Mouse (Mus musculus): ENCODE data around the gene Zfp523. TPM values are rescaled to one million over a fixed set of nuclear protein-coding genes. Genes with fewer than 3 reads are reported as not detected.
A peak's percentile ranks its signal among the peaks of the same experiment; 100 is the strongest.

Zfp523 gene
- 26.8 and 27.1 TPM in 2 replicates for polyA plus RNA-seq (2016; fragmentation: Nextera tagmentation; extraction: Ambion mirVana)

GRCm38 (mm10) chr17:28176775-28177539 lies at the start of gene Zfp523:
Zfp523 (plus strand) TSS chr17:28177129.
- Histone ChIP-seq H3K4me1 (replicated peaks) (peaks cover 72% of the 10 kb centered on the region), H3K9ac (peak within 1 kb of the TSS; percentile 88)

GRCm38 (mm10) chr17:28129796-28130195 lies 47.1 kb upstream of the Zfp523 start:
- H3K9me3 ChIP-seq (replicated peaks), result no peaks in the 10 kb centered on the region
- no peak overlapping the region for H3K27ac ChIP-seq (ENCODE audit: poor library complexity, severe bottlenecking)
- no peak overlapping the region for H3K4me2 ChIP-seq
- no peak overlapping the region for H3K9ac ChIP-seq
- peaks cover 16% of the 10 kb centered on the region for H3K27me3 ChIP-seq (replicated peaks)
- ATAC-seq (ENCODE audit: insufficient number of reproducible peaks, low FRiP score), result no peak
- WGBS, result 82% methylated on average over 5 of the region's 5 CpGs
- H3K4me3 ChIP-seq, result no peak overlapping the region
- no peaks in the 10 kb centered on the region for H3K36me3 ChIP-seq
- no peaks in the 10 kb centered on the region for H3K4me1 ChIP-seq (replicated peaks)

More at GRCm38 (mm10) chr17:28176775-28177539, at the start of gene Zfp523:
- Histone ChIP-seq H3K27me3 (replicated peaks) (no peaks in the 10 kb centered on the region), H3K27ac (ENCODE audit: poor library complexity, severe bottlenecking) (peak within 1 kb of the TSS; percentile 74), H3K4me2 (peak within 1 kb of the TSS; percentile 92), H3K4me3 (peak within 1 kb of the TSS; percentile 70), H3K36me3 (no peaks in the 10 kb centered on the region), H3K9me3 (replicated peaks) (no peaks in the 10 kb centered on the region)
- ATAC-seq (ENCODE audit: insufficient number of reproducible peaks, low FRiP score), result peak; percentile 83
- WGBS, result under 1% methylated on average over 82 of the region's 82 CpGs

DNA sequence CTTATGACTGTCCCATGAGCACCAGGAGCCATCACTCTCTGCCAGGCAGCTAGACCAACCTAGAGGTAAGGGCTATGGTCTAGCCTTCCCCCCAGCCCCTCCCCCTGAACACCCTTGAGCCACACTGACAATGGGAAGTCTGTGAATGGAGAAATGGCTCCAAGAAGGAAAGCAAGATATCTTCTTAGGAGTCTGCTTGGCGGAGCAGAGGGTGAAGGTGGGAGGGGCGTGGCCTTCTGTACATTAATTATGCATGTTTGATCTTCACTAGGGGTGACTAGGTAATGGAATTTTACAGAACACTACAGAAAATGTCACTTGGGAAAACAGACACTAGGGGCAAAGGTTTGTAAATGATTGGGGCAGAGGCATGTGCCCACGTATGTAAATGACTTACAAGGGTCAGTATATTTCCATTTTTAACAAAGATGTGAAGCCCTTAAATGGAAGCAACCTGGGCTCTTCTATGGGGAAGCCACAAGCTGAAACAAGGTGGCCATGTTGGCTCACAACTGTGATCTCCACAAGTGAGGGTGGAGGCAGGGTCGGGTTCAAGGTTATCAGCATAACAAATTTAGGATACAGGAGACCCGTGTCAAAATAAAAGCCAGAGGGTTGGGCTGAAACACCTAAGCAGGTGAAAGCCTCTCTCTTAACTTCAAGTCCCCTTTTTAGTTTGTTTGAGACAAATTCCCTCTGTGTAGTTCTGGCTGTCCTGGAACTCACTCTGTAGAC lies 46.4 kb upstream of the Zfp523 start:
- H3K27me3 ChIP-seq (replicated peaks), result peaks cover 19% of the 10 kb centered on the region
- WGBS, result 60% methylated on average over 5 of the region's 5 CpGs

GRCm38 (mm10) chr17:28131156-28131555 lies 45.8 kb upstream of the Zfp523 start:
- Histone ChIP-seq H3K27ac (ENCODE audit: poor library complexity, severe bottlenecking) (no peak overlapping the region), H3K36me3 (no peaks in the 10 kb centered on the region), H3K27me3 (replicated peaks) (peaks cover 19% of the 10 kb centered on the region), H3K4me1 (replicated peaks) (peaks cover 2% of the 10 kb centered on the region), H3K9me3 (replicated peaks) (no peaks in the 10 kb centered on the region), H3K9ac (no peak overlapping the region), H3K4me3 (no peak overlapping the region), H3K4me2 (no peak overlapping the region)
- no peak for ATAC-seq (ENCODE audit: insufficient number of reproducible peaks, low FRiP score)

More for the DNA sequence above, 46.4 kb upstream of the Zfp523 start:
- no peaks in the 10 kb centered on the region for H3K9me3 ChIP-seq (replicated peaks)
- H3K4me3 ChIP-seq, result no peak overlapping the region
- H3K9ac ChIP-seq, result no peak overlapping the region
- H3K4me2 ChIP-seq, result no peak overlapping the region
- ATAC-seq (ENCODE audit: insufficient number of reproducible peaks, low FRiP score), result no peak
- H3K36me3 ChIP-seq, result no peaks in the 10 kb centered on the region
- H3K4me1 ChIP-seq (replicated peaks), result no peaks in the 10 kb centered on the region
- no peak overlapping the region for H3K27ac ChIP-seq (ENCODE audit: poor library complexity, severe bottlenecking)

DNA sequence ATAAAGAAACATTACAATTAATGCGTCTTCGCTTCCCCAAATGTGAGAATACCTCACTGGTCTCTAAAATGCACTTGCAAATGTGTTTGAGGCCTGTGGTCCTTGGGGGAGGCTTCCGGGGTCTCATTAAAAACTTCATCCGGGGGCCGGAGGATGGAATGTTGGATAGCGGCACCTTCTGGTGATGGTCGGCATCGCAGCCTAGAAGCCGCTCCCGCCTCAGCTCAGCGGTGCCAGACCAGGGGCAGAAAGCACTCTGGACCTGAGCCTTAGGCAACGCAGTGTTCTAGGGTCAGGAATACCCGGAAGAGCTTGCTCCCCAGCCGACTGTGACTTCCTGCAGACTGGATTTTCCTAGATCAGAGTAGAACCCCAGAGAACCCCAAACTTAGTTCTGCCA lies 43.7 kb upstream of the Zfp523 start:
- Histone ChIP-seq H3K9ac (no peak overlapping the region), H3K9me3 (replicated peaks) (no peaks in the 10 kb centered on the region), H3K4me2 (no peak overlapping the region), H3K27me3 (replicated peaks) (peaks cover 30% of the 10 kb centered on the region), H3K27ac (ENCODE audit: poor library complexity, severe bottlenecking) (no peak overlapping the region), H3K36me3 (no peaks in the 10 kb centered on the region), H3K4me3 (no peak overlapping the region), H3K4me1 (replicated peaks) (peaks cover 10% of the 10 kb centered on the region)
- no peak for ATAC-seq (ENCODE audit: insufficient number of reproducible peaks, low FRiP score)
- 8% methylated on average over 14 of the region's 14 CpGs for WGBS

DNA sequence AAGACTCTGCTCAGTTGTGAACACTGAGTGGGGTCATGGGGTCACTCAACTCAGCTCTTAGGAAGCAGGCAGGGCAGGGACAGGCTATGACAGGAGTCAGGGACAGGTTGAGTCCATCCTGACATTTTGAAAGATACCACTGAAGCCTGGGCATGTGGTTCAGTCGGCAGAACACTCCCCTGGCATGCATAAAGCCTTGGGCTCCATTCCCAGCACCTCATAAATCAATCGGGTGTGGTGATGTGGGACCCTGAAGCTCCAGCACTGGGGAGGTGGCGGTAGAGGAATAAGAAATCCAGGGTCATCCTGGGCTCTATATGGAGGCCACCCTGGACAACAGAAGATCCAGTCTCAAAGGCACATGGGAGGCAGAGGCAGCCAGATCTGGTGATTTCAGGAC lies 41.4 kb upstream of the Zfp523 start:
- Histone ChIP-seq H3K27me3 (replicated peaks) (peaks cover 47% of the 10 kb centered on the region), H3K9me3 (replicated peaks) (no peaks in the 10 kb centered on the region), H3K27ac (ENCODE audit: poor library complexity, severe bottlenecking) (no peak overlapping the region), H3K4me1 (replicated peaks) (peaks cover 13% of the 10 kb centered on the region), H3K4me3 (no peak overlapping the region), H3K36me3 (no peaks in the 10 kb centered on the region), H3K4me2 (no peak overlapping the region), H3K9ac (no peak overlapping the region)
- ATAC-seq (ENCODE audit: insufficient number of reproducible peaks, low FRiP score), result no peak
- 75% methylated on average over 3 of the region's 3 CpGs for WGBS

GRCm38 (mm10) chr17:28136266-28136665 lies 40.7 kb upstream of the Zfp523 start:
- H3K4me2 ChIP-seq, result no peak overlapping the region
- 7% methylated on average over 5 of the region's 5 CpGs for WGBS

GRCm38 (mm10) chr17:28138013-28138412 lies 38.9 kb upstream of the Zfp523 start:
- 77% methylated on average over 8 of the region's 8 CpGs for WGBS
- Histone ChIP-seq H3K27me3 (replicated peaks) (peaks cover 66% of the 10 kb centered on the region), H3K36me3 (no peaks in the 10 kb centered on the region), H3K27ac (ENCODE audit: poor library complexity, severe bottlenecking) (no peak overlapping the region), H3K9me3 (replicated peaks) (no peaks in the 10 kb centered on the region), H3K4me3 (no peak overlapping the region), H3K4me2 (no peak overlapping the region), H3K4me1 (replicated peaks) (peaks cover 30% of the 10 kb centered on the region), H3K9ac (no peak overlapping the region)
- no peak for ATAC-seq (ENCODE audit: insufficient number of reproducible peaks, low FRiP score)

More at GRCm38 (mm10) chr17:28136266-28136665, 40.7 kb upstream of the Zfp523 start:
- Histone ChIP-seq H3K27me3 (replicated peaks) (peaks cover 54% of the 10 kb centered on the region), H3K9ac (0 out of 2 replicates have a peak overlapping the region, but pooled peaks have one; percentile 3), H3K9me3 (replicated peaks) (no peaks in the 10 kb centered on the region), H3K27ac (ENCODE audit: poor library complexity, severe bottlenecking) (peak overlapping the region; percentile 28; the same call in 1 of the 2 replicates), H3K36me3 (no peaks in the 10 kb centered on the region), H3K4me3 (no peak overlapping the region), H3K4me1 (replicated peaks) (peaks cover 16% of the 10 kb centered on the region)
- ATAC-seq (ENCODE audit: insufficient number of reproducible peaks, low FRiP score), result no peak

- Histone ChIP-seq H3K9ac (no peak overlapping the region), H3K27ac (ENCODE audit: poor library complexity, severe bottlenecking) (no peak overlapping the region), H3K4me3 (no peak overlapping the region), H3K27me3 (replicated peaks) (peaks cover 72% of the 10 kb centered on the region), H3K4me2 (no peak overlapping the region), H3K4me1 (replicated peaks) (peaks cover 37% of the 10 kb centered on the region), H3K9me3 (replicated peaks) (no peaks in the 10 kb centered on the region), H3K36me3 (no peaks in the 10 kb centered on the region)
- WGBS, result 48% methylated on average over 9 of the region's 9 CpGs
- no peak for ATAC-seq (ENCODE audit: insufficient number of reproducible peaks, low FRiP score)
Measured at GRCm38 (mm10) chr17:28138685-28139084, 38.2 kb upstream of the Zfp523 start.

GRCm38 (mm10) chr17:28140431-28141204 lies 36.3 kb upstream of the Zfp523 start:
- no peak for ATAC-seq (ENCODE audit: insufficient number of reproducible peaks, low FRiP score)

More at GRCm38 (mm10) chr17:28140431-28141204, 36.3 kb upstream of the Zfp523 start:
- no peaks in the 10 kb centered on the region for H3K9me3 ChIP-seq (replicated peaks)
- no peak overlapping the region for H3K9ac ChIP-seq
- H3K4me2 ChIP-seq, result no peak overlapping the region
- no peaks in the 10 kb centered on the region for H3K36me3 ChIP-seq
- 22% methylated on average over 13 of the region's 13 CpGs for WGBS
- no peak overlapping the region for H3K27ac ChIP-seq (ENCODE audit: poor library complexity, severe bottlenecking)
- H3K4me1 ChIP-seq (replicated peaks), result peaks cover 47% of the 10 kb centered on the region
- no peak overlapping the region for H3K4me3 ChIP-seq
- H3K27me3 ChIP-seq (replicated peaks), result peaks cover 76% of the 10 kb centered on the region
